Mouse (Mus musculus) heart, postnatal 10 days (tissue): ENCODE measurements around the gene Rrp1. TPM values are rescaled to one million over a fixed set of nuclear protein-coding genes. Genes with fewer than 3 reads are reported as not detected.
A peak's percentile ranks its signal among the peaks of the same experiment; 100 is the strongest.
"Not testable (repeated sequence)": the region's sequence is repeated elsewhere in the genome, so short reads cannot be mapped to it uniquely, and the experiment has no call there.

Experiments
- DNase-seq, 2 experiments: peaks; one replicate each; pipeline ENCODE4 v3.0.0; 2021
- intact Hi-C: fragments of 180-260 bp; cut with DNase I; formaldehyde crosslinking; loops from one replicate; pipeline ENCODE4 v1.15.1; 2025
- total RNA-seq, 2 experiments: library from RNA; stranded (reverse); gene quantifications; 2 replicates each; pipeline ENCODE4 v1.2.3; 2021

The Rrp1 gene
- total RNA-seq, 2 experiments from 2014 or later, result 120 to 122 TPM

GRCm38 (mm10) chr10:78388216-78388980 lies 24.4 kb downstream of the Rrp1 start:
- intact Hi-C loops, result no loop called here
- peak; percentile 28 to 43 for DNase-seq

- DNase-seq, result no peak
- intact Hi-C loops, result no loop called here
Measured at GRCm38 (mm10) chr10:78385520-78385919, 27.3 kb downstream of the Rrp1 start.

GRCm38 (mm10) chr10:78383567-78383966 lies 29.3 kb downstream of the Rrp1 start:
- no peak for DNase-seq
- intact Hi-C loops, result no loop called here

- intact Hi-C loops, result no loop called here
- no peak for DNase-seq
Measured at GRCm38 (mm10) chr10:78378516-78378915, 34.3 kb downstream of the Rrp1 start.

GRCm38 (mm10) chr10:78372681-78373668 lies 39.9 kb downstream of the Rrp1 start:
- DNase-seq, result no peak
- intact Hi-C loops, result no loop called here

- no peak for DNase-seq
- intact Hi-C loops, result no loop called here
Measured at GRCm38 (mm10) chr10:78371746-78372145, 41.1 kb downstream of the Rrp1 start.

GRCm38 (mm10) chr10:78367586-78367985 lies 45.3 kb downstream of the Rrp1 start:
- DNase-seq, result no peak
- intact Hi-C loops, result no loop called here

GRCm38 (mm10) chr10:78366851-78367312 lies 46.0 kb downstream of the Rrp1 start:
- intact Hi-C loops, result no loop called here
- DNase-seq, result no peak

GRCm38 (mm10) chr10:78366195-78366834 lies 46.5 kb downstream of the Rrp1 start:
- intact Hi-C loops, result no loop called here
- DNase-seq, result no peak

GRCm38 (mm10) chr10:78365555-78365954 lies 47.3 kb downstream of the Rrp1 start:
- DNase-seq, result no peak
- intact Hi-C loops, result no loop called here

- intact Hi-C loops, result no loop called here
- DNase-seq, result no peak
Measured at GRCm38 (mm10) chr10:78364106-78364505, 48.7 kb downstream of the Rrp1 start.

- DNase-seq, result no peak
- intact Hi-C loops, result no loop called here
Measured at GRCm38 (mm10) chr10:78363366-78363765, 49.5 kb downstream of the Rrp1 start.

- intact Hi-C loops, result no loop called here
- DNase-seq, result peak; percentile 66 to 73
Measured at GRCm38 (mm10) chr10:78361951-78362350, 50.9 kb downstream of the Rrp1 start.

GRCm38 (mm10) chr10:78360290-78360711 lies 52.5 kb downstream of the Rrp1 start:
- intact Hi-C loops, result no loop called here
- peak; percentile 71 to 81 for DNase-seq

GRCm38 (mm10) chr10:78358999-78359398 lies 53.8 kb downstream of the Rrp1 start:
- DNase-seq, intact Hi-C loops: not testable (repeated sequence)

- no peak for DNase-seq
- intact Hi-C loops, result no loop called here
Measured at GRCm38 (mm10) chr10:78358266-78358665, 54.6 kb downstream of the Rrp1 start.

GRCm38 (mm10) chr10:78357742-78358141 lies 55.1 kb downstream of the Rrp1 start:
- intact Hi-C loops, result no loop called here
- DNase-seq, result no peak

GRCm38 (mm10) chr10:78355931-78356593 lies 56.8 kb downstream of the Rrp1 start:
- intact Hi-C loops, result no loop called here
- DNase-seq, result no peak

- no peak for DNase-seq
- intact Hi-C loops, result loop anchor here (5.0 kb wide), 1 partner anchor 39 kb away; no protein-coding TSS in a partner anchor
Measured at GRCm38 (mm10) chr10:78353196-78353595, 59.6 kb downstream of the Rrp1 start.

GRCm38 (mm10) chr10:78352666-78353030 lies 60.2 kb downstream of the Rrp1 start:
- no peak for DNase-seq
- intact Hi-C loops, result loop anchor here (5.0 kb wide), 1 partner anchor 40 kb away; no protein-coding TSS in a partner anchor
